Mouse (Mus musculus) gastrocnemius, adult 2 months (tissue): ENCODE measurements around the gene Ier5. TPM values are rescaled to one million over a fixed set of nuclear protein-coding genes. Genes with fewer than 3 reads are reported as not detected.

Experiments
- DNase-seq: peaks from one replicate; pipeline ENCODE4 v3.0.0; 2022
- H3K27ac ChIP-seq: fragments of 200-600 bp; 2 replicates; pipeline ENCODE4 v1.8.1; 2022; ENCODE audit warnings: mild to moderate bottlenecking
- H3K4me3 ChIP-seq: fragments of 200-600 bp; 2 replicates; pipeline ENCODE4 v1.8.1; 2022; ENCODE audit warnings: mild to moderate bottlenecking, moderate library complexity
- CTCF ChIP-seq: fragments of 200-600 bp; IDR thresholded peaks from 2 replicates; pipeline ENCODE4 v1.8.1; 2022; ENCODE audit warnings: antibody characterized with exemption, mild to moderate bottlenecking, moderate library complexity
- intact Hi-C: fragments of 180-260 bp; cut with DNase I; formaldehyde crosslinking; loops from one replicate; pipeline ENCODE4 v1.15.1; 2025
- total RNA-seq, 2 experiments: library from RNA; stranded (reverse); gene quantifications; 2 replicates each; pipeline ENCODE4 v1.2.3; 2021

The Ier5 gene
- total RNA-seq, 2 experiments from 2014 or later = 4.6 to 4.7 TPM

GRCm38 (mm10) chr1:155055041-155055440 is 44.4 kb downstream of the Ier5 start:
- no peak for DNase-seq
- Histone ChIP-seq H3K27ac (peak overlapping the region; percentile 50; the same call in 1 of the 2 replicates), H3K4me3 (no peak overlapping the region)
- intact Hi-C loops = loop anchor here (10.0 kb wide), 1 partner anchor 480 kb away; no protein-coding TSS in a partner anchor
- TF ChIP-seq CTCF = no peak

DNA sequence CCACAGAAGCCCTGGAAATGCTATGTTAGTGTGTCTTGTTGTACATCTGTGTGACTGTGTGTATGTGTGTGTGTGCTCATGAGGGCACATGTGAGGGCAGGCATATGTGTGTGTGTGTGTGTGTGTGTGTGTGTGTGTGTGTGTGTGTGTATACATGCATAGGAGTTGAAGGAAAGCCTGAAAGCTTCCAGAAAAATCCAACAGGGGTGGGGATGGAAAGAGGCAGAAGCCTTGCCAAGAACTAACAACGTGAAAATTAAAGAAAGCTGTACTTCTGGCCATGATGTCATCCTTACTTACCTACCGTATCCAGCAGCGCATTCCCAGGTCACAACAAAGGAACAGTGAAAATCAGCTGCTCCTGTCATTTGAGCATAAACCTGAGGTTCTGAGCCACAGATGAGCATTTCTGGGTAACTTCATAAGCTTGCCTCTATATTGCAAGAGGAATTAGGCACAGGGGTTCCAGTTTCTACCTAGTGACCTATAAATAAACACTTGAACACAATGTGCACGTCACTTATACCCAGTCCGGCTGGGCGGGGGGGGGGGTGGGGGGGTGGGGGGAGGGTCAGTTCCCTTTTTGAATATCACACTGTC is 45.0 kb downstream of the Ier5 start:
- no peak for TF ChIP-seq CTCF
- Histone ChIP-seq H3K27ac (0 out of 2 replicates have a peak overlapping the region, but pooled peaks have one; percentile 24), H3K4me3 (no peak overlapping the region)
- DNase-seq = no peak
- intact Hi-C loops = loop anchor here (10.0 kb wide), 1 partner anchor 480 kb away; no protein-coding TSS in a partner anchor

DNA sequence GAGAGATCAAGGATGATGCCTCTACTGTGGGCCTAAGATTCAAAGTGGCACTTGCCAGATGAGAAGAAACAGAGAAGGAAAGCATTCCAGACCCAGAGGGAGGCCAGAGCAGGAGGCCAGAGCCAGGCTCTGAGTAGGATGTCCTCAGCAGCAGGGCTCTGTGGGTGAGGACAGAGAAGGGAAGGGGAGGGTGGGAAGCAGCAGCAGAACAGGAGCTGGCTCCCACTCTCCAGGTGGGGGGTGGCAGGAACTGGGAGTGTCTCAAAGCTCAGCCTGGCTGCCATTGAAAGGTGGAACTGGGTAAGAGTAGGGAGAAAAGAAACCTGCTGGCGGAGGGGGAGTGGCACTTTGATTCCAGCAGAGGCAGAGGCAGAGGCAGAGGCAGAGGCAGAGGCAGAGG is 46.1 kb downstream of the Ier5 start:
- no peak for DNase-seq
- TF ChIP-seq CTCF = no peak
- Histone ChIP-seq H3K27ac (0 out of 2 replicates have a peak overlapping the region, but pooled peaks have one; percentile 35), H3K4me3 (no peak overlapping the region)
- intact Hi-C loops = loop anchor here (10.0 kb wide), 1 partner anchor 482 kb away; no protein-coding TSS in a partner anchor

GRCm38 (mm10) chr1:155052761-155053166 is 46.7 kb downstream of the Ier5 start:
- intact Hi-C loops = loop anchor here (10.0 kb wide), 1 partner anchor 482 kb away; no protein-coding TSS in a partner anchor
- H3K4me3 ChIP-seq = no peak overlapping the region
- no peak for TF ChIP-seq CTCF
- DNase-seq = no peak
- peak overlapping the region; percentile 35 for H3K27ac ChIP-seq

- H3K27ac ChIP-seq = peak overlapping the region; percentile 58
- intact Hi-C loops = loop anchor here (10.0 kb wide), 1 partner anchor 483 kb away; no protein-coding TSS in a partner anchor
- no peak overlapping the region for H3K4me3 ChIP-seq
- no peak for DNase-seq
- no peak for TF ChIP-seq CTCF
These were observed 47.2 kb downstream of the Ier5 start for GRCm38 (mm10) chr1:155052131-155052760.

GRCm38 (mm10) chr1:155051701-155052127 is 47.7 kb downstream of the Ier5 start:
- Histone ChIP-seq H3K27ac (peak overlapping the region; percentile 58), H3K4me3 (0 out of 2 replicates have a peak overlapping the region, but pooled peaks have one; percentile 3)
- no peak for TF ChIP-seq CTCF
- DNase-seq = peak; percentile 46
- intact Hi-C loops = loop anchor here (2.0 to 10.0 kb wide), 2 partner anchors 47 to 483 kb away; partner anchors contain the start of gene Ier5

GRCm38 (mm10) chr1:155050897-155051592 is 48.4 kb downstream of the Ier5 start:
- H3K4me3 ChIP-seq = no peak overlapping the region
- intact Hi-C loops = loop anchor here (2.0 to 10.0 kb wide), 2 partner anchors 48 to 484 kb away; partner anchors contain the start of gene Ier5
- peak overlapping the region; percentile 58 for H3K27ac ChIP-seq
- no peak for TF ChIP-seq CTCF
- DNase-seq = no peak

GRCm38 (mm10) chr1:155050174-155050573 is 49.3 kb downstream of the Ier5 start:
- Histone ChIP-seq H3K4me3 (no peak overlapping the region), H3K27ac (peak overlapping the region; percentile 58; the same call in 1 of the 2 replicates)
- intact Hi-C loops = loop anchor here (2.0 to 10.0 kb wide), 2 partner anchors 49 to 485 kb away; partner anchors contain the start of gene Ier5
- DNase-seq = peak; percentile 57
- TF ChIP-seq CTCF = no peak

GRCm38 (mm10) chr1:155048947-155049346 is 50.5 kb downstream of the Ier5 start:
- intact Hi-C loops = loop anchor here (1.0 kb wide), 2 partner anchors 91 to 169 kb away; no protein-coding TSS in a partner anchor
- peak; percentile 93 for DNase-seq
- TF ChIP-seq CTCF = peak; percentile 100
- H3K27ac ChIP-seq = peak overlapping the region; percentile 43; the same call in 1 of the 2 replicates
- no peak overlapping the region for H3K4me3 ChIP-seq

Other genes starting within 250 kb of the Ier5 start
- gene Cacna1e, start 215.1 kb downstream of the Ier5 start, total RNA-seq = under 1 TPM; 0.05 to 0.06 TPM
- 10 to 100 TPM in 1 of 2 experiments, 1 to 10 TPM in 1; 10.0 to 11.1 TPM for gene Mr1, start 47.2 kb upstream of the Ier5 start, total RNA-seq
- gene Stx6, start 59.1 kb upstream of the Ier5 start, total RNA-seq = 10 to 100 TPM; 10.5 to 12.8 TPM
- gene BC034090, start 144.8 kb upstream of the Ier5 start, total RNA-seq = 1 to 10 TPM in 1 of 2 experiments, under 1 TPM in 1; 0.94 to 1.8 TPM